Mouse (Mus musculus) embryonic fibroblast, embryonic 13.5 days (primary cell): ENCODE measurements at regions not wholly inside any gene's neighbourhood (a gene's known extent, or its start where the extent isn't known, plus 50 kb on each side); places are given as distances from the start of the nearest gene placed in this dataset.

Experiments
- H3K27ac ChIP-seq: 2 replicates; pipeline ENCODE4 v1.5.1; 2012; ENCODE audit warnings: low read length, control low read depth, inconsistent platforms; ENCODE audit not compliant: insufficient read depth
- H3K4me1 ChIP-seq: 2 replicates; pipeline ENCODE4 v1.6.1; 2011; ENCODE audit warnings: low read length; ENCODE audit not compliant: control insufficient read depth, insufficient read depth
- H3K4me3 ChIP-seq: 2 replicates; pipeline ENCODE4 v1.5.1; 2011; ENCODE audit warnings: mild to moderate bottlenecking, control low read depth, low read length; ENCODE audit not compliant: insufficient read depth
- CTCF ChIP-seq: IDR thresholded peaks from 2 replicates; pipeline ENCODE4 v1.5.1; 2011; ENCODE audit warnings: mild to moderate bottlenecking, control low read depth, low read length, moderate library complexity, borderline replicate concordance; ENCODE audit not compliant: insufficient read depth
- POLR2A ChIP-seq: IDR thresholded peaks from 2 replicates; pipeline ENCODE4 v1.6.1; 2011; ENCODE audit warnings: low read depth, mild to moderate bottlenecking, control low read depth, low read length, moderate library complexity

GRCm38 (mm10) chr8:35877581-35877980, 112.0 kb downstream of the Gm19410 start:
- TF ChIP-seq POLR2A (no peak), CTCF (no peak)
- H3K4me1 ChIP-seq, result 0 out of 2 replicates have a peak, but pooled peaks cover 6% of the 10 kb centered on the region
- H3K4me3 ChIP-seq, result no peak overlapping the region
- H3K27ac ChIP-seq, result no peak overlapping the region

- TF ChIP-seq POLR2A (no peak), CTCF (no peak)
- no peak overlapping the region; the same call in 1 of the 2 replicates for H3K27ac ChIP-seq
- no peak overlapping the region for H3K4me3 ChIP-seq
- H3K4me1 ChIP-seq, result 0 out of 2 replicates have a peak, but pooled peaks cover 4% of the 10 kb centered on the region
These were observed 116.2 kb downstream of the Gm19410 start for GRCm38 (mm10) chr8:35881810-35882209.

GRCm38 (mm10) chr8:35882638-35883455, 117.3 kb downstream of the Gm19410 start:
- TF ChIP-seq CTCF (no peak), POLR2A (no peak)

GRCm38 (mm10) chr8:35883456-35883780, 117.8 kb downstream of the Gm19410 start:
- TF ChIP-seq POLR2A (no peak), CTCF (no peak)
- 0 out of 2 replicates have a peak, but pooled peaks cover 4% of the 10 kb centered on the region for H3K4me1 ChIP-seq
- H3K27ac ChIP-seq, result no peak overlapping the region
- no peak overlapping the region for H3K4me3 ChIP-seq

More at GRCm38 (mm10) chr8:35882638-35883455, 117.3 kb downstream of the Gm19410 start:
- no peak overlapping the region for H3K4me3 ChIP-seq
- H3K27ac ChIP-seq, result 0 out of 2 replicates have a peak overlapping the region, but pooled peaks have one; percentile 1
- 0 out of 2 replicates have a peak, but pooled peaks cover 4% of the 10 kb centered on the region for H3K4me1 ChIP-seq

GRCm38 (mm10) chr8:35884545-35884944, 119.0 kb downstream of the Gm19410 start:
- TF ChIP-seq CTCF, result no peak
- no peak for TF ChIP-seq POLR2A
- H3K4me3 ChIP-seq, result no peak overlapping the region
- no peak overlapping the region for H3K27ac ChIP-seq
- 0 out of 2 replicates have a peak, but pooled peaks cover 4% of the 10 kb centered on the region for H3K4me1 ChIP-seq

- no peak for TF ChIP-seq CTCF
- no peak for TF ChIP-seq POLR2A
These were observed 124.5 kb downstream of the Gm19410 start for GRCm38 (mm10) chr8:35890083-35890482.

GRCm38 (mm10) chr8:35891769-35892168, 126.2 kb downstream of the Gm19410 start:
- H3K27ac ChIP-seq, result no peak overlapping the region
- no peak overlapping the region for H3K4me3 ChIP-seq
- peaks cover 8% of the 10 kb centered on the region; the same call in 1 of the 2 replicates for H3K4me1 ChIP-seq
- no peak for TF ChIP-seq CTCF
- TF ChIP-seq POLR2A, result no peak

More at GRCm38 (mm10) chr8:35890083-35890482, 124.5 kb downstream of the Gm19410 start:
- no peak overlapping the region for H3K27ac ChIP-seq
- H3K4me1 ChIP-seq, result peaks cover 7% of the 10 kb centered on the region; the same call in 1 of the 2 replicates
- no peak overlapping the region for H3K4me3 ChIP-seq

- Histone ChIP-seq H3K27ac (no peak overlapping the region), H3K4me3 (no peak overlapping the region), H3K4me1 (peaks cover 14% of the 10 kb centered on the region)
- TF ChIP-seq CTCF (no peak), POLR2A (no peak)
These were observed 132.9 kb downstream of the Gm19410 start for GRCm38 (mm10) chr8:35898493-35898892.

GRCm38 (mm10) chr8:35901490-35901889, 135.9 kb downstream of the Gm19410 start:
- TF ChIP-seq CTCF (no peak), POLR2A (no peak)
- Histone ChIP-seq H3K4me1 (peaks cover 6% of the 10 kb centered on the region; the same call in 1 of the 2 replicates), H3K27ac (peak overlapping the region; percentile 65), H3K4me3 (no peak overlapping the region)
